Mouse (Mus musculus) small intestine, adult 2 months (tissue): ENCODE results near the gene Adamts13.
A peak's percentile ranks its signal among the peaks of the same experiment; 100 is the strongest.

Experiments used
- CTCF ChIP-seq: fragments of 200-500 bp; IDR thresholded peaks from 2 replicates; pipeline ENCODE4 v1.5.1; 2012; ENCODE audit warnings: low read depth, mild to moderate bottlenecking, control low read depth, inconsistent platforms, low read length, moderate library complexity, mixed read lengths; ENCODE audit not compliant: insufficient replicate concordance, insufficient read length; ENCODE audit errors: extremely low read depth
- POLR2A ChIP-seq: fragments of 200-500 bp; IDR thresholded peaks from 2 replicates; pipeline ENCODE4 v1.6.1; 2012; ENCODE audit warnings: low read depth, mild to moderate bottlenecking, control low read depth, inconsistent platforms, low read length, moderate library complexity

GRCm38 (mm10) chr2:26967262-26967661 is 6.0 kb upstream of the Adamts13 start:
- peak; percentile 7; the same call in 1 of the 2 replicates for TF ChIP-seq CTCF
- no peak for TF ChIP-seq POLR2A
